Mouse (Mus musculus): Measurements from ENCODE around the gene Alg6. TPM values are rescaled to one million over a fixed set of nuclear protein-coding genes. Genes with fewer than 3 reads are reported as not detected.

Gene Alg6
- polyA plus RNA-seq (2016; fragmentation: Nextera tagmentation; extraction: Ambion mirVana), result 13.4 and 13.7 TPM in 2 replicates

GRCm38 (mm10) chr4:99714904-99715782 is at the start of gene Alg6:
Alg6 (plus strand) TSS chr4:99715664.
- WGBS, result 3% methylated on average over 46 of the region's 46 CpGs
- H3K9ac ChIP-seq, result peak within 1 kb of the TSS; percentile 75
- ATAC-seq (ENCODE audit: low FRiP score, low read depth), result peak; percentile 94
- no peak within 1 kb of the TSS for H3K27ac ChIP-seq
- no peaks in the 10 kb centered on the region for H3K27me3 ChIP-seq (replicated peaks)
- H3K9me3 ChIP-seq, result no peaks in the 10 kb centered on the region
- peak within 1 kb of the TSS; percentile 68 for H3K4me3 ChIP-seq
- no peaks in the 10 kb centered on the region for H3K4me1 ChIP-seq
- no peaks in the 10 kb centered on the region for H3K36me3 ChIP-seq
- H3K4me2 ChIP-seq (replicated peaks), result peak within 1 kb of the TSS; percentile 75

GRCm38 (mm10) chr4:99670203-99670851 is 45.1 kb upstream of the Alg6 start:
- no peak overlapping the region for H3K4me2 ChIP-seq (replicated peaks)
- H3K27me3 ChIP-seq (replicated peaks), result peaks cover 8% of the 10 kb centered on the region
- ATAC-seq (ENCODE audit: low FRiP score, low read depth), result no peak
- no peak overlapping the region for H3K27ac ChIP-seq
- no peak overlapping the region for H3K4me3 ChIP-seq
- H3K9ac ChIP-seq, result no peak overlapping the region
- H3K9me3 ChIP-seq, result no peaks in the 10 kb centered on the region
- WGBS, result 88% methylated on average over 7 of the region's 7 CpGs
- no peaks in the 10 kb centered on the region for H3K4me1 ChIP-seq
- no peaks in the 10 kb centered on the region for H3K36me3 ChIP-seq

- no peak for ATAC-seq (ENCODE audit: low FRiP score, low read depth)
- no peak overlapping the region for H3K4me2 ChIP-seq (replicated peaks)
- H3K4me3 ChIP-seq, result no peak overlapping the region
- H3K27me3 ChIP-seq (replicated peaks), result no peaks in the 10 kb centered on the region
- no peak overlapping the region for H3K27ac ChIP-seq
- H3K9ac ChIP-seq, result no peak overlapping the region
- no peaks in the 10 kb centered on the region for H3K9me3 ChIP-seq
- H3K36me3 ChIP-seq, result no peaks in the 10 kb centered on the region
- no peaks in the 10 kb centered on the region for H3K4me1 ChIP-seq
Measured at GRCm38 (mm10) chr4:99675191-99675590, 40.3 kb upstream of the Alg6 start.

- Histone ChIP-seq H3K4me2 (replicated peaks) (no peak overlapping the region), H3K9ac (no peak overlapping the region), H3K27ac (no peak overlapping the region), H3K27me3 (replicated peaks) (no peaks in the 10 kb centered on the region), H3K4me3 (no peak overlapping the region), H3K36me3 (no peaks in the 10 kb centered on the region), H3K4me1 (no peaks in the 10 kb centered on the region), H3K9me3 (no peaks in the 10 kb centered on the region)
- 89% methylated on average over 6 of the region's 6 CpGs for WGBS
- ATAC-seq (ENCODE audit: low FRiP score, low read depth), result no peak
Measured at GRCm38 (mm10) chr4:99683941-99684340, 31.5 kb upstream of the Alg6 start.

DNA sequence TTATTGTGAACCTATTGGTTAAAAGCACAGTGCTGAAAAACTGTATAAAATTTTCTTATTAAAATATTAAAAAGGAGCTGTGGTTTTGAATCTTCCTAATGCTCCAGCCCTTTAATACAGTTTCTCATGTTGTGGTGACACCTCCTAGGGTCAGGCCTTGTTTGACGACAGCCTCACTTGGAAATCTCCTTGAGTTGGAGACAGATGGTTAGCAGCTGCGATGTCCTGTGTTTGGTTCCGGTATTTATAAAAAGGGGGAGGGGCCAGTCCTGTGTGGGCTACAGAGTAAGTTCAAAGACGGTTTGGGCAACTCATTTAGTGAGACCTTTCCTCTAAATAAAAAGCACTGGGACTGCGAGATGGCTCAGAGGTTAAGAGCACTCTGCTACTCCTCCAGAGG is 29.2 kb upstream of the Alg6 start:
- no peaks in the 10 kb centered on the region for H3K9me3 ChIP-seq
- no peak for ATAC-seq (ENCODE audit: low FRiP score, low read depth)
- H3K4me1 ChIP-seq, result no peaks in the 10 kb centered on the region
- H3K36me3 ChIP-seq, result no peaks in the 10 kb centered on the region
- no peak overlapping the region for H3K27ac ChIP-seq
- H3K4me2 ChIP-seq (replicated peaks), result no peak overlapping the region
- WGBS, result 55% methylated on average over 5 of the region's 5 CpGs
- H3K27me3 ChIP-seq (replicated peaks), result no peaks in the 10 kb centered on the region
- H3K9ac ChIP-seq, result no peak overlapping the region
- H3K4me3 ChIP-seq, result no peak overlapping the region

DNA sequence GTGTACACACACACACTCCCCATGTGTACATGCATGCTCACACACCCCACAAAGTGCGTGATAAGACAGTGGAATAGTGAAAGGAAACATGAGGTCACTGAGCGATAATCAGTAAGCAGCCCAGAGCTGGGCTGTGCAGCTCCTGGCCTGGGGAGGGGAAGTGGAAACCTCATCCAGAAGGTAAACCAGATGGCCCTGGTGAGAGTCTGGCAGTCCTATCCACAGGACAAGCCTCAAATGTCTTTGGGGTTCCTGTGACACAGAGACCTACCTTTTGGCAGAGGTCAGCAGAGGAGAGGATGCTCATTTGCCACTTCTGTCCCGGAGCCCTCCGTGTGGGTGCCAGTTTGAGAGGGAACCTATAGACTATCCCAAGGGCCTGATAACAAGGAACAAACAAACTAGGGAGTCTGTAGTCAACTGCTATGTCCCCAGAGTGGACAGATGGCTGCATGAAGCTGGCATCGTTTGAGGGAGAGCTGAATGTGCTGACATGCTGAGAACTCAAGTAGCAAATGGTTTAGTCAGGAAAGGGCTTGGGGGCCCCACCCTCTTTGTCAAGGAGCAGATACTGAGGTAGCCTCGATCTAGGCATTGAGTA is 2.8 kb upstream of the Alg6 start:
- no peak for ATAC-seq (ENCODE audit: low FRiP score, low read depth)
- Histone ChIP-seq H3K9ac (no peak overlapping the region), H3K9me3 (no peaks in the 10 kb centered on the region), H3K4me3 (no peak overlapping the region), H3K36me3 (no peaks in the 10 kb centered on the region), H3K27me3 (replicated peaks) (no peaks in the 10 kb centered on the region), H3K4me1 (no peaks in the 10 kb centered on the region), H3K27ac (no peak overlapping the region), H3K4me2 (replicated peaks) (no peak overlapping the region)
- WGBS, result 86% methylated on average over 6 of the region's 6 CpGs

DNA sequence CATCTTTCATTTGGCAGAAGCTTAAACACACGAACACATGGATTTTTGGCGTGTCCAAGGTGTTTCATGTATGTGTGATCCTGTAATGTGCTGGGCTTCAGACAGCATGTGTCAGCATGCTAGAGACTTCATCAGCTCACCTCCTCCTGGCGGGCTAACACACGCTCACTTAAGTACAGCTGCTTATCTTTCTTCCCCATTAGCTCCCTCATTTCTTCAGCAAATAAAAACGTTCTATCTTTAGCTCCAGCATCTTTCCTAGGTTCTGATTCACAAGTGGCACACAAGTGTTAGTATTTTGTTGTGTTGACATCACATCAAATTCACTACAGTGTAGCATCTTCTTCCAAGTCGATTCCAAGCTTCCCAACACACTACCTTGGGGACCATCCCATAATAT is 1.5 kb upstream of the Alg6 start:
- no peak overlapping the region for H3K9ac ChIP-seq
- H3K4me2 ChIP-seq (replicated peaks), result no peak overlapping the region
- H3K9me3 ChIP-seq, result no peaks in the 10 kb centered on the region
- 91% methylated on average over 6 of the region's 6 CpGs for WGBS
- H3K36me3 ChIP-seq, result no peaks in the 10 kb centered on the region
- ATAC-seq (ENCODE audit: low FRiP score, low read depth), result no peak
- H3K27ac ChIP-seq, result no peak overlapping the region
- no peaks in the 10 kb centered on the region for H3K27me3 ChIP-seq (replicated peaks)
- no peaks in the 10 kb centered on the region for H3K4me1 ChIP-seq
- no peak overlapping the region for H3K4me3 ChIP-seq

GRCm38 (mm10) chr4:99715783-99716416 is 436 bp downstream of the Alg6 start:
- Histone ChIP-seq H3K4me2 (replicated peaks) (peak overlapping the region; percentile 75), H3K4me3 (peak overlapping the region; percentile 68), H3K27ac (no peak overlapping the region), H3K36me3 (no peaks in the 10 kb centered on the region), H3K27me3 (replicated peaks) (no peaks in the 10 kb centered on the region), H3K9me3 (no peaks in the 10 kb centered on the region), H3K4me1 (no peaks in the 10 kb centered on the region), H3K9ac (peak overlapping the region; percentile 75)
- ATAC-seq (ENCODE audit: low FRiP score, low read depth), result peak; percentile 86
- WGBS, result 33% methylated on average over 21 of the region's 25 CpGs

DNA sequence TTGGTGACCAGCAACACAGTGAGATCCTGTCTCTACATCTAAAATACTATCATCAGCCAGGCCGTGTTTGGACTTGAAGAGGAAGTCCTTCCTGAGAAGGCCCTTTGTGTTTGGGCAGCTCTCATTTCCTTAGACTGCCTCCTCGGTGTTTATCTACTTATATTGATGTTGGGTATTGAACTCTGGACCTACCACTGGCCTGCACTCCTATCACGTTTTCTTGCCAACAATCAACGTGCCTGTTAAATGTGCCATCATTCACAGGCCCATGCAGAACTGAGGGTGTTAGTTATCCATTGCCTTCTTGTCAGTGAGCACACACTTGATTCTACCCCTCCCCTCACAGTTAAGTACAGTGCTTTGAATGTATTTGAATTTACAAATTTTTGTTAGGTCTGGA is 2.4 kb downstream of the Alg6 start:
- Histone ChIP-seq H3K27ac (no peak overlapping the region), H3K9me3 (no peaks in the 10 kb centered on the region), H3K9ac (no peak overlapping the region), H3K27me3 (replicated peaks) (no peaks in the 10 kb centered on the region), H3K36me3 (no peaks in the 10 kb centered on the region), H3K4me1 (no peaks in the 10 kb centered on the region), H3K4me3 (no peak overlapping the region), H3K4me2 (replicated peaks) (no peak overlapping the region)
- WGBS, result 72% methylated on average over 4 of the region's 4 CpGs
- ATAC-seq (ENCODE audit: low FRiP score, low read depth), result no peak

DNA sequence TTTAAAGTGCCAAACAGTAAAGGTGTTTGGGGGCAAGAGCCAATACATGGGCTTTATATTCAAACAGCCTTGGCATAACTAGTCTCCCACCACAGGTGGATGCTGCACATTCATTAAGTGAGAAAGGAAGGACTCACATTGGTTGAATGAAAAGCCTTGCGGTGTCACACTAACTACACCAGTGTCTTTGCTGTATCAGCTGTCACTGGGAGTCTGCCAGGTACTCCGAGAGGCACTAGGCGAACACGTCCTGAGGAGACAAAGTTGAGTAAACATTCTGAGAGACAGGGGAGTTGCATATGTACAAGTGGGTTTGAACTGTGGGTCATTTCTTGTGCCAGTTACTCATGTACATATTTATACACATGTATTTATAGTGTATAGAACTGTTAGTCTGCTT is 8.9 kb downstream of the Alg6 start:
- Histone ChIP-seq H3K4me3 (no peak overlapping the region), H3K4me1 (no peaks in the 10 kb centered on the region), H3K27me3 (replicated peaks) (no peaks in the 10 kb centered on the region), H3K36me3 (peaks cover 16% of the 10 kb centered on the region), H3K4me2 (replicated peaks) (no peak overlapping the region), H3K9me3 (no peaks in the 10 kb centered on the region), H3K27ac (no peak overlapping the region), H3K9ac (no peak overlapping the region)
- ATAC-seq (ENCODE audit: low FRiP score, low read depth), result no peak
- 96% methylated on average over 4 of the region's 4 CpGs for WGBS

GRCm38 (mm10) chr4:99725914-99726451 is 10.5 kb downstream of the Alg6 start:
- WGBS, result 93% methylated on average over 8 of the region's 8 CpGs
- ATAC-seq (ENCODE audit: low FRiP score, low read depth), result no peak
- Histone ChIP-seq H3K36me3 (peaks cover 33% of the 10 kb centered on the region), H3K4me3 (no peak overlapping the region), H3K4me2 (replicated peaks) (no peak overlapping the region), H3K9me3 (peaks cover 11% of the 10 kb centered on the region; the same call in 1 of the 2 replicates), H3K27me3 (replicated peaks) (no peaks in the 10 kb centered on the region), H3K9ac (no peak overlapping the region), H3K4me1 (no peaks in the 10 kb centered on the region), H3K27ac (no peak overlapping the region)

- H3K4me1 ChIP-seq, result peaks cover 3% of the 10 kb centered on the region
- H3K9me3 ChIP-seq, result no peaks in the 10 kb centered on the region
- WGBS, result 45% methylated on average over 7 of the region's 7 CpGs
- no peak overlapping the region for H3K4me3 ChIP-seq
- H3K36me3 ChIP-seq, result no peaks in the 10 kb centered on the region
- H3K9ac ChIP-seq, result no peak overlapping the region
- ATAC-seq (ENCODE audit: low FRiP score, low read depth), result no peak
- H3K27me3 ChIP-seq (replicated peaks), result no peaks in the 10 kb centered on the region
- no peak overlapping the region for H3K27ac ChIP-seq
- no peak overlapping the region for H3K4me2 ChIP-seq (replicated peaks)
Measured at GRCm38 (mm10) chr4:99739836-99740235, 24.4 kb downstream of the Alg6 start.

Data from neural tube, embryonic 12.5 days (tissue).